7 mouse cellular contexts compared by ENCODE assay signal in the genomic region with DNA sequence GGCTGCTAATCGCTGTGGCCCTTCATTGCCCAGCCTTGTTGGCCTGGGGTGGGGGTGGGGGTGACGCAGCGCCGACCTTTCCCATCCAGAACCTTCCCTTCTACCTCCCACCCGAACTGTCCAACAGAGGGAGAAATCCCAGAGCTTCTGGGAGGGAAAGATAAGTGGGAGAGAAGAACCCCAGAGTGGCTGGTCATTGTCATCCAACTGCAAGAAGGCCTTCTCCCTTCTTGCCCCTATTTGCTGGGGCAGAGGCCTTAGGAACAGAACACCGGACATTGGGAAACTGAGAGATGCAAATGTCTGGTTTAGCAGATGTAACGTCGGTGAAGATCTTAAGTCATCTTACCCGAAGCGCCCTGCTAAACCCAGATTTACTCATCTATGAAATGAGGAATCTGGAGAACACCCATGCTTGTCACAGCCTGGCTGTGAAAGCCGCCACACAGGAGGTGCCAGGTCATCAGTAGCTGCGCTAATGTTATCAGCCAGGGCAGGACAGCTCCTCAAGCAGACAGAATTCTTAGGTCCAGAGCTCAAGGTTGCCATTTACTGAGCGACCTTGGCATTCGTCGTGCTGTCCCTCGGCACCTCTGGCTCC. TPM values are rescaled to one million over a fixed set of nuclear protein-coding genes. Genes with fewer than 3 reads are reported as not detected.
DNase-seq lines count a peak whose midpoint lies in the region; ATAC-seq and TF ChIP-seq lines count a peak whose summit lies in the region.

No protein-coding gene starts in this region.

- no peak for DNase-seq in lung, postnatal 0 days (ENCODE audit: low spot score)
- no peak for DNase-seq in lung, postnatal 25 days (ENCODE audit: low spot score)
- DNase-seq in stomach, postnatal 0 days (ENCODE audit: low spot score), result no peak
- DNase-seq in thymus, postnatal 4 days, result no peak
- no peak for DNase-seq in left cerebral cortex, postnatal 25 days (ENCODE audit: low spot score in 2 of 2)

- H3K4me3 ChIP-seq in lung, postnatal 0 days (ENCODE audit: low read depth, low read length), result peak overlapping the region; percentile 71
- peak overlapping the region; percentile 60 for H3K4me3 ChIP-seq in forebrain, embryonic 13.5 days
- H3K4me3 ChIP-seq in liver, embryonic 12.5 days, result peak overlapping the region; percentile 50; the same call in 1 of the 2 replicates
- H3K4me3 ChIP-seq in stomach, postnatal 0 days (ENCODE audit: low read depth, low read length), result peak overlapping the region; percentile 59

- no peaks in the 10 kb centered on the region for H3K36me3 ChIP-seq in lung, postnatal 0 days (ENCODE audit: insufficient read depth, low read length)
- H3K36me3 ChIP-seq in forebrain, embryonic 13.5 days (ENCODE audit: poor library complexity, severe bottlenecking), result no peaks in the 10 kb centered on the region
- no peaks in the 10 kb centered on the region for H3K36me3 ChIP-seq in liver, embryonic 12.5 days
- H3K36me3 ChIP-seq in stomach, postnatal 0 days (ENCODE audit: control insufficient read depth, insufficient read depth, low read length), result no peaks in the 10 kb centered on the region

- no peaks in the 10 kb centered on the region for H3K9me3 ChIP-seq in lung, postnatal 0 days (ENCODE audit: low read length)
- no peaks in the 10 kb centered on the region for H3K9me3 ChIP-seq in forebrain, embryonic 13.5 days (replicated peaks)
- H3K9me3 ChIP-seq in liver, embryonic 12.5 days (replicated peaks), result no peaks in the 10 kb centered on the region
- H3K9me3 ChIP-seq in stomach, postnatal 0 days (ENCODE audit: control insufficient read depth, low read length), result no peaks in the 10 kb centered on the region

- peak overlapping the region; percentile 89 for H3K4me2 ChIP-seq in lung, postnatal 0 days (replicated peaks; ENCODE audit: low read depth, low read length)
- H3K4me2 ChIP-seq in forebrain, embryonic 13.5 days, result peak overlapping the region; percentile 100
- peak overlapping the region; percentile 75 for H3K4me2 ChIP-seq in liver, embryonic 12.5 days
- peak overlapping the region; percentile 96 for H3K4me2 ChIP-seq in stomach, postnatal 0 days (replicated peaks; ENCODE audit: low read depth)

- WGBS in lung, postnatal 0 days, result 48% methylated on average over 16 of the region's 16 CpGs
- WGBS in forebrain, embryonic 13.5 days, result 33% methylated on average over 16 of the region's 16 CpGs
- WGBS in liver, embryonic 12.5 days (ENCODE audit: insufficient replicate concordance), result 18% methylated on average over 16 of the region's 16 CpGs
- 50% methylated on average over 16 of the region's 16 CpGs for WGBS in stomach, postnatal 0 days

- intact Hi-C loops in left cerebral cortex, postnatal 25 days (cut with DNase I), result no loop called here

- H3K9ac ChIP-seq in lung, postnatal 0 days (replicated peaks; ENCODE audit: low read depth), result peak overlapping the region; percentile 63; the same call in 1 of the 2 replicates
- no peak overlapping the region for H3K9ac ChIP-seq in forebrain, embryonic 13.5 days
- no peak overlapping the region for H3K9ac ChIP-seq in liver, embryonic 12.5 days
- no peak overlapping the region for H3K9ac ChIP-seq in stomach, postnatal 0 days (ENCODE audit: low read length)

- ATAC-seq in lung, postnatal 0 days, result no peak
- no peak for ATAC-seq in forebrain, embryonic 13.5 days
- no peak for ATAC-seq in liver, embryonic 12.5 days
- ATAC-seq in stomach, postnatal 0 days (ENCODE audit: low FRiP score, low TSS enrichment), result no peak

- peaks cover 18% of the 10 kb centered on the region; the same call in 1 of the 2 replicates for H3K4me1 ChIP-seq in lung, postnatal 0 days (ENCODE audit: insufficient read depth, low read depth, low read length)
- H3K4me1 ChIP-seq in forebrain, embryonic 13.5 days, result peaks cover 49% of the 10 kb centered on the region
- H3K4me1 ChIP-seq in liver, embryonic 12.5 days, result 0 out of 2 replicates have a peak, but pooled peaks cover 13% of the 10 kb centered on the region
- H3K4me1 ChIP-seq in stomach, postnatal 0 days (replicated peaks; ENCODE audit: control insufficient read depth, insufficient read depth), result peaks cover 5% of the 10 kb centered on the region

- TF ChIP-seq CTCF in lung, postnatal 0 days (IDR thresholded peaks at IDR 0.05), result peak; percentile 10; the same call in 1 of the 2 replicates
- TF ChIP-seq CTCF in stomach, postnatal 0 days (IDR thresholded peaks at IDR 0.05; ENCODE audit: low read depth), result 0 out of 2 replicates have a peak, but pooled peaks have one; percentile 1

- no peaks in the 10 kb centered on the region for H3K27me3 ChIP-seq in lung, postnatal 0 days (replicated peaks; ENCODE audit: insufficient read depth, low read length)
- peaks cover 67% of the 10 kb centered on the region for H3K27me3 ChIP-seq in forebrain, embryonic 13.5 days
- peaks cover 100% of the 10 kb centered on the region for H3K27me3 ChIP-seq in liver, embryonic 12.5 days (replicated peaks)
- H3K27me3 ChIP-seq in stomach, postnatal 0 days (ENCODE audit: control insufficient read depth, insufficient read depth, low read length), result peaks cover 5% of the 10 kb centered on the region; the same call in 1 of the 2 replicates

- TF ChIP-seq EP300 in lung, postnatal 0 days (IDR thresholded peaks at IDR 0.05), result no peak
- TF ChIP-seq EP300 in stomach, postnatal 0 days (optimal IDR thresholded peaks at IDR 0.05), result no peak

- H3K27ac ChIP-seq in lung, postnatal 0 days (ENCODE audit: low read length), result peak overlapping the region; percentile 84
- no peak overlapping the region for H3K27ac ChIP-seq in forebrain, embryonic 13.5 days
- H3K27ac ChIP-seq in liver, embryonic 12.5 days, result no peak overlapping the region
- H3K27ac ChIP-seq in stomach, postnatal 0 days (replicated peaks), result no peak overlapping the region

RNA-seq across cellular contexts. Expression of gene Atoh8, which starts 0.5 kb away (rescaled TPM):
- 17.3 and 20.6 TPM in 2 replicates for polyA plus RNA-seq in lung, postnatal 0 days (2015; fragmentation: Nextera tagmentation; extraction: Ambion mirVana)
- polyA plus RNA-seq in forebrain, embryonic 13.5 days (2015; fragmentation: Nextera tagmentation; extraction: Ambion mirVana), result 2.9 and 4.5 TPM in 2 replicates
- polyA plus RNA-seq in liver, embryonic 12.5 days (2016; fragmentation: Nextera tagmentation; extraction: Ambion mirVana), result 2.0 and 2.1 TPM in 2 replicates
- 5.5 and 6.0 TPM in 2 replicates for polyA plus RNA-seq in stomach, postnatal 0 days (2015; fragmentation: Nextera tagmentation; extraction: Ambion mirVana)
- 1 to 10 TPM; 1.4 to 1.8 TPM for total RNA-seq in left cerebral cortex, postnatal 25 days (2021)
